Mouse (Mus musculus) spleen, adult 2 months (tissue): ENCODE measurements around the gene Xrcc6.

Source experiments
- CTCF ChIP-seq: fragments of 200-500 bp; IDR thresholded peaks from 2 replicates; pipeline ENCODE4 v1.5.1; 2011; ENCODE audit warnings: mild to moderate bottlenecking, inconsistent platforms; ENCODE audit not compliant: insufficient read depth, insufficient read length, insufficient replicate concordance; ENCODE audit errors: extremely low read depth
- POLR2A ChIP-seq: fragments of 200-500 bp; IDR thresholded peaks from 2 replicates; pipeline ENCODE4 v1.6.1; 2011; ENCODE audit warnings: low read depth, low read length, inconsistent platforms

DNA sequence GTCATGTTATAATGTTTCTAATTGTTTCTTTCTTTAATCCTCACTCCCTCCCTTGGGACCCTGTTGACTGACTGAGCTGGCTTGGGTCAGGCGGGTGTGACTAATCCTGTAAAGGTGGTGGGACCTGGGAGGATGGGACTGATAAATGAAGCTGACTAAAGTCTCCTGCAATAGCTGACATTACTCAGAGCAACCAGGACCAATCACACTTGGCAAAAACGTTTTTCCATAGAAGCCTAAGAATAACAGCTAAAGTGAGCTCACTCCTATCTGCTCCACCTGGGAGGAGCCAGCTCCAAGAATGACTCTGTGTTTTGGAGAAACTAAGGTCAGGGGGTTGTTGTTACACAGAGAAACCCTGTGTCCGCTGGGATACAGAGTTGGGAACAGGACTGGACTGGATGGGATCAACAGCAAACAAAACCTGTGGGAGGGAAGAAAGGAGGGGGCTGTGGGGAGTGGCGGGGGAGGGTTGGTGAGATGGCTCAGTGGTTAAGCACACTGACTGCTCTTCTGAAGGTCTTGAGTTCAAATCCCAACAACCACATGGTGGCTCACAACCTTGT lies 22.6 kb upstream of the Xrcc6 start:
- TF ChIP-seq CTCF (no peak), POLR2A (no peak)
